Mouse (Mus musculus) heart, embryonic 12.5 days (tissue): ENCODE results near the gene Hdhd5. TPM values are rescaled to one million over a fixed set of nuclear protein-coding genes. Genes with fewer than 3 reads are reported as not detected.

Experiments
- ATAC-seq: fragments of 200-750 bp; cut with Nextera tagmentation; 2 replicates; pipeline ENCODE4 v1.8.0; 2017; ENCODE audit warnings: moderate TSS enrichment, moderate library complexity; ENCODE audit not compliant: insufficient number of reproducible peaks, low FRiP score
- H3K27ac ChIP-seq: fragments of 300-500 bp; sonication (generic); 2 replicates; pipeline ENCODE4 v1.5.1; 2016; ENCODE audit warnings: mild to moderate bottlenecking, moderate library complexity; ENCODE audit not compliant: poor library complexity, severe bottlenecking
- H3K27me3 ChIP-seq: fragments of 300-500 bp; sonication (generic); replicated peaks from 2 replicates; pipeline ENCODE4 v1.6.1; 2016; ENCODE audit warnings: mild to moderate bottlenecking, moderate library complexity
- H3K36me3 ChIP-seq: fragments of 300-500 bp; sonication (generic); 2 replicates; pipeline ENCODE4 v1.6.1; 2016; ENCODE audit warnings: mild to moderate bottlenecking, moderate library complexity
- H3K4me1 ChIP-seq: fragments of 300-500 bp; sonication (generic); replicated peaks from 2 replicates; pipeline ENCODE4 v1.6.1; 2016; ENCODE audit warnings: mild to moderate bottlenecking
- H3K4me2 ChIP-seq: fragments of 300-500 bp; sonication (generic); 2 replicates; pipeline ENCODE4 v1.6.1; 2016; ENCODE audit warnings: mild to moderate bottlenecking, moderate library complexity
- H3K4me3 ChIP-seq: fragments of 300-500 bp; sonication (generic); 2 replicates; pipeline ENCODE4 v1.5.1; 2016; ENCODE audit warnings: mild to moderate bottlenecking
- H3K9ac ChIP-seq: fragments of 300-500 bp; sonication (generic); 2 replicates; pipeline ENCODE4 v1.6.1; 2016; ENCODE audit warnings: mild to moderate bottlenecking, moderate library complexity
- H3K9me3 ChIP-seq: fragments of 300-500 bp; sonication (generic); replicated peaks from 2 replicates; pipeline ENCODE4 v1.6.1; 2016; ENCODE audit warnings: mild to moderate bottlenecking, moderate library complexity
- WGBS: fragments of 180-500 bp; shearing (Covaris S2); methylation state at CpG from one replicate; pipeline ENCODE4 v1.1.7; 2016; 5-methylcytosine and 5-hydroxymethylcytosine counted together
- polyA plus RNA-seq: library from polyadenylated mRNA; unstranded; fragments of >200 nt; fragmentation: Nextera tagmentation; extraction: Ambion mirVana; gene quantifications from 2 replicates; pipeline ENCODE4 v1.2.1, GENCODE M21; 2016

Gene Hdhd5
- polyA plus RNA-seq, 1 experiment from 2014 or later: 16.0 TPM

DNA sequence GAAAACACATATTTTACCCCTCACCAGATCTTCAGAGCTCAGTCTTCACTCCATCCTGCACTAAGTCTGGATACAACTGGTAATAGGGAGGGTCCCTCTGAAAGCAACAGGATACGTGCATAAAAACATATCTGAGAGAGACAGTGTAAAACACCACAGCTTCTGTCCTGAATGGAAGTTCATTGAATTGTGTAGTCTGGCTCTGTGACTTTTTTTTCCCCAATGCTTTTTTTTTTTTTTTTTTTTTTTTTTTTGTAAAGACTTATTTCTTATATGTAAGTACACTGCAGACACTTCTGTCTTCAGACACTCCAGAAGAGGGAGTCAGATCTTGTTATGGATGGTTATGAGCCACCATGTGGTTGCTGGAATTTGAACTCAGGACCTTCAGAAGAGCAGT is 1.5 kb upstream of the Hdhd5 start:
- Histone ChIP-seq H3K4me2 (no peak overlapping the region), H3K27me3 (no peaks in the 10 kb centered on the region), H3K9ac (no peak overlapping the region), H3K4me3 (no peak overlapping the region), H3K36me3 (peaks cover 4% of the 10 kb centered on the region; the same call in 1 of the 2 replicates), H3K27ac (no peak overlapping the region), H3K9me3 (no peaks in the 10 kb centered on the region), H3K4me1 (peaks cover 20% of the 10 kb centered on the region)
- 76% methylated on average over 1 of the region's 1 CpGs for WGBS
- no peak for ATAC-seq

- Histone ChIP-seq H3K27ac (no peak overlapping the region), H3K4me1 (peaks cover 20% of the 10 kb centered on the region), H3K4me2 (no peak overlapping the region), H3K4me3 (no peak overlapping the region), H3K9ac (no peak overlapping the region), H3K9me3 (no peaks in the 10 kb centered on the region), H3K27me3 (no peaks in the 10 kb centered on the region), H3K36me3 (peaks cover 4% of the 10 kb centered on the region; the same call in 1 of the 2 replicates)
- WGBS: 66% methylated on average over 4 of the region's 4 CpGs
- ATAC-seq: no peak
Measured at GRCm38 (mm10) chr6:120529123-120529522, 2.0 kb downstream of the Hdhd5 start.

GRCm38 (mm10) chr6:120524796-120525195 is 6.3 kb downstream of the Hdhd5 start:
- no peak overlapping the region for H3K4me2 ChIP-seq
- H3K9me3 ChIP-seq: no peaks in the 10 kb centered on the region
- H3K27me3 ChIP-seq: no peaks in the 10 kb centered on the region
- peaks cover 9% of the 10 kb centered on the region for H3K4me1 ChIP-seq
- WGBS: 87% methylated on average over 5 of the region's 5 CpGs
- no peak for ATAC-seq
- H3K4me3 ChIP-seq: no peak overlapping the region
- no peak overlapping the region for H3K27ac ChIP-seq
- H3K36me3 ChIP-seq: peaks cover 38% of the 10 kb centered on the region
- no peak overlapping the region for H3K9ac ChIP-seq

GRCm38 (mm10) chr6:120519647-120520046 is 11.5 kb downstream of the Hdhd5 start:
- Histone ChIP-seq H3K9me3 (no peaks in the 10 kb centered on the region), H3K27ac (no peak overlapping the region), H3K36me3 (peaks cover 58% of the 10 kb centered on the region), H3K9ac (no peak overlapping the region), H3K4me2 (no peak overlapping the region), H3K4me1 (peaks cover 6% of the 10 kb centered on the region), H3K4me3 (no peak overlapping the region), H3K27me3 (no peaks in the 10 kb centered on the region)
- ATAC-seq: no peak
- WGBS: 84% methylated on average over 5 of the region's 5 CpGs

DNA sequence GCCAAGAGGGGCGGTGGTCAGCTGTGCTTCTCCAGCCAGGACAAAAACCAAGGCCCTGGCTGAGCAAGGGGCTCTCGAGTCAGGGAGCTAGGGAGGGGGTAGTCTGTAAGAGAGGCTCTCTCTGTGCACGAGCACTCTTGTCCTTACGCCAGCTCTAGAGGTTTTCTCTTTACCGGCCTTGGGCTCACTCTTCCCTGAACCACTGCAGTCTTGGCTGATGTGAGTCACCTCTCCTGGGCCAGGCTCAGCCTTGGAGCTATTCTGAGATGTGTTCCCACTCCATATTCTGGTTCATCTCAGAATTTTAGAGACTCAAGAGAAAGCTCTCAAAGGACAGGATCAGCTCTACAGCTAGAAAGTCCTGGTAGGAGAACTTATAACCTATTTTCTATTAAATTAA is 13.8 kb downstream of the Hdhd5 start:
- Histone ChIP-seq H3K9ac (no peak overlapping the region), H3K36me3 (peaks cover 70% of the 10 kb centered on the region), H3K27me3 (no peaks in the 10 kb centered on the region), H3K4me2 (no peak overlapping the region), H3K9me3 (no peaks in the 10 kb centered on the region), H3K4me3 (no peak overlapping the region), H3K4me1 (peaks cover 6% of the 10 kb centered on the region), H3K27ac (no peak overlapping the region)
- ATAC-seq: no peak
- WGBS: 85% methylated on average over 5 of the region's 5 CpGs

GRCm38 (mm10) chr6:120516879-120517278 is 14.2 kb downstream of the Hdhd5 start:
- H3K9ac ChIP-seq: no peak overlapping the region
- no peaks in the 10 kb centered on the region for H3K9me3 ChIP-seq
- no peak overlapping the region for H3K4me3 ChIP-seq
- no peak overlapping the region for H3K27ac ChIP-seq
- H3K4me2 ChIP-seq: no peak overlapping the region
- ATAC-seq: no peak
- 75% methylated on average over 6 of the region's 6 CpGs for WGBS
- no peaks in the 10 kb centered on the region for H3K27me3 ChIP-seq
- H3K36me3 ChIP-seq: peaks cover 65% of the 10 kb centered on the region
- H3K4me1 ChIP-seq: peaks cover 6% of the 10 kb centered on the region

GRCm38 (mm10) chr6:120516422-120516821 is 14.7 kb downstream of the Hdhd5 start:
- Histone ChIP-seq H3K27me3 (no peaks in the 10 kb centered on the region), H3K9ac (no peak overlapping the region), H3K4me2 (no peak overlapping the region), H3K4me1 (peaks cover 6% of the 10 kb centered on the region), H3K27ac (no peak overlapping the region), H3K4me3 (no peak overlapping the region), H3K36me3 (peaks cover 61% of the 10 kb centered on the region), H3K9me3 (no peaks in the 10 kb centered on the region)
- ATAC-seq: peak; percentile 79
- WGBS: 49% methylated on average over 4 of the region's 4 CpGs

GRCm38 (mm10) chr6:120511212-120511611 is 19.9 kb downstream of the Hdhd5 start:
- no peak for ATAC-seq
- no peaks in the 10 kb centered on the region for H3K4me1 ChIP-seq
- H3K4me3 ChIP-seq: no peak overlapping the region
- H3K9me3 ChIP-seq: no peaks in the 10 kb centered on the region
- 78% methylated on average over 6 of the region's 6 CpGs for WGBS
- H3K4me2 ChIP-seq: no peak overlapping the region
- no peak overlapping the region for H3K9ac ChIP-seq
- H3K27me3 ChIP-seq: no peaks in the 10 kb centered on the region
- no peak overlapping the region for H3K27ac ChIP-seq
- H3K36me3 ChIP-seq: peaks cover 38% of the 10 kb centered on the region

- Histone ChIP-seq H3K9me3 (no peaks in the 10 kb centered on the region), H3K4me2 (no peak overlapping the region), H3K27me3 (no peaks in the 10 kb centered on the region), H3K4me3 (no peak overlapping the region), H3K27ac (no peak overlapping the region), H3K36me3 (peaks cover 38% of the 10 kb centered on the region), H3K4me1 (no peaks in the 10 kb centered on the region), H3K9ac (no peak overlapping the region)
- no peak for ATAC-seq
- 78% methylated on average over 8 of the region's 8 CpGs for WGBS
Measured at GRCm38 (mm10) chr6:120510425-120510824, 20.7 kb downstream of the Hdhd5 start.

- Histone ChIP-seq H3K27ac (no peak overlapping the region), H3K27me3 (no peaks in the 10 kb centered on the region), H3K4me2 (no peak overlapping the region), H3K4me1 (no peaks in the 10 kb centered on the region), H3K36me3 (peaks cover 38% of the 10 kb centered on the region), H3K9ac (no peak overlapping the region), H3K9me3 (no peaks in the 10 kb centered on the region), H3K4me3 (no peak overlapping the region)
- WGBS: 89% methylated on average over 7 of the region's 7 CpGs
- ATAC-seq: no peak
Measured at GRCm38 (mm10) chr6:120509975-120510374, 21.1 kb downstream of the Hdhd5 start.

- Histone ChIP-seq H3K27me3 (no peaks in the 10 kb centered on the region), H3K4me3 (no peak overlapping the region), H3K27ac (no peak overlapping the region), H3K4me2 (no peak overlapping the region), H3K4me1 (0 out of 2 replicates have a peak, but pooled peaks cover 3% of the 10 kb centered on the region), H3K9me3 (no peaks in the 10 kb centered on the region), H3K9ac (no peak overlapping the region), H3K36me3 (peaks cover 25% of the 10 kb centered on the region)
- no peak for ATAC-seq
- 81% methylated on average over 4 of the region's 4 CpGs for WGBS
Measured at GRCm38 (mm10) chr6:120508645-120509044, 22.5 kb downstream of the Hdhd5 start.

GRCm38 (mm10) chr6:120505531-120505930 is 25.6 kb downstream of the Hdhd5 start:
- Histone ChIP-seq H3K27ac (no peak overlapping the region), H3K4me1 (0 out of 2 replicates have a peak, but pooled peaks cover 3% of the 10 kb centered on the region), H3K9me3 (peaks cover 2% of the 10 kb centered on the region), H3K4me2 (no peak overlapping the region), H3K27me3 (no peaks in the 10 kb centered on the region), H3K36me3 (peaks cover 12% of the 10 kb centered on the region), H3K4me3 (no peak overlapping the region), H3K9ac (no peak overlapping the region)
- no peak for ATAC-seq
- WGBS: 74% methylated on average over 4 of the region's 4 CpGs
